Mouse (Mus musculus) spleen, adult 2 months (tissue): ENCODE measurements at regions not wholly inside any gene's neighbourhood (a gene's known extent, or its start where the extent isn't known, plus 50 kb on each side); places are given as distances from the start of the nearest gene placed in this dataset.

Experiments used
- CTCF ChIP-seq: fragments of 200-500 bp; IDR thresholded peaks from 2 replicates; pipeline ENCODE4 v1.5.1; 2011; ENCODE audit warnings: mild to moderate bottlenecking, inconsistent platforms; ENCODE audit not compliant: insufficient read depth, insufficient read length, insufficient replicate concordance; ENCODE audit errors: extremely low read depth
- POLR2A ChIP-seq: fragments of 200-500 bp; IDR thresholded peaks from 2 replicates; pipeline ENCODE4 v1.6.1; 2011; ENCODE audit warnings: low read depth, low read length, inconsistent platforms

DNA sequence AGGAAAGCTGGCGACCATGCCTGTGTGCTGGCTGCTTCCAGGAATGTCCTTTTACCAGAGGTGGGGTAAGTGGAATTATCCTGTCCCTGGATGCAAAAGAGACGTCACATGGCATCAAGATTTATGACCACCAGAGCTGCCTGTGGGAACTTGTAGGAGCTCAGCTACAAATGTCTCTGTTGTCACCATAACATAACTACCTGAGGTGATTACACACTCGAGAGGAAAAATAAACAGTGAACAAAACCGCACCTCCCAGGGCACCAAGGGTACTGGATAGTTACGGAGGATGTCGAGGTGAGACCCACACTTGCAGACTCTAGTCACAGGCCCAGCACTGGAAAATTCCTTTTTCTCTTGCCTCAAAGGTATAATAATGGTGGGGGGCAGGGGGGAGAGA, 185.1 kb upstream of the Foxq1 start:
- no peak for TF ChIP-seq POLR2A
- TF ChIP-seq CTCF = no peak
